Mouse (Mus musculus): Measurements from ENCODE around the gene 0610009B22Rik. TPM values are rescaled to one million over a fixed set of nuclear protein-coding genes. Genes with fewer than 3 reads are reported as not detected.
"Not testable (repeated sequence)": the region's sequence is repeated elsewhere in the genome, so short reads cannot be mapped to it uniquely, and the experiment has no call there.

The 0610009B22Rik gene
- polyA plus RNA-seq, 2 experiments, result 46.7 to 81.9 TPM

GRCm38 (mm10) chr11:51673291-51673690 is 15.4 kb downstream of the 0610009B22Rik start:
- Histone ChIP-seq H3K4me3 (replicated peaks; ENCODE audit: low read length) (no peak overlapping the region), H3K9me3 (ENCODE audit: control insufficient read depth, low read length) (no peaks in the 10 kb centered on the region), H3K27ac (replicated peaks; ENCODE audit: low read depth, low read length) (0 out of 2 replicates have a peak overlapping the region, but pooled peaks have one; percentile 6), H3K4me1 (ENCODE audit: control insufficient read depth, insufficient read depth, low read length) (no peaks in the 10 kb centered on the region), H3K9ac (ENCODE audit: low read depth, low read length, severe bottlenecking) (no peak overlapping the region), H3K36me3 (ENCODE audit: control insufficient read depth, insufficient read depth, low read length) (no peaks in the 10 kb centered on the region), H3K4me2 (replicated peaks; ENCODE audit: low read depth, low read length, severe bottlenecking) (no peak overlapping the region), H3K27me3 (ENCODE audit: control insufficient read depth, insufficient read depth, low read length) (no peaks in the 10 kb centered on the region)
- ATAC-seq (ENCODE audit: low FRiP score, low read depth), result peak; percentile 62
- 63% methylated on average over 9 of the region's 9 CpGs for WGBS
- DNase-seq (ENCODE audit: low spot score), result peak; percentile 42
- TF ChIP-seq POLR2A (IDR thresholded peaks at IDR 0.05; ENCODE audit: borderline replicate concordance, extremely low read depth, insufficient read depth, insufficient read length), result no peak

GRCm38 (mm10) chr11:51671376-51671775 is 17.3 kb downstream of the 0610009B22Rik start:
- H3K27ac ChIP-seq (replicated peaks; ENCODE audit: low read depth, low read length), result no peak overlapping the region
- WGBS, result 60% methylated on average over 2 of the region's 2 CpGs

GRCm38 (mm10) chr11:51670846-51671245 is 17.8 kb downstream of the 0610009B22Rik start:
- 90% methylated on average over 7 of the region's 7 CpGs for WGBS

More at GRCm38 (mm10) chr11:51671376-51671775, 17.3 kb downstream of the 0610009B22Rik start:
- no peak overlapping the region for H3K9ac ChIP-seq (ENCODE audit: low read depth, low read length, severe bottlenecking)
- no peaks in the 10 kb centered on the region for H3K9me3 ChIP-seq (ENCODE audit: control insufficient read depth, low read length)
- no peak for TF ChIP-seq POLR2A (IDR thresholded peaks at IDR 0.05; ENCODE audit: borderline replicate concordance, extremely low read depth, insufficient read depth, insufficient read length)
- ATAC-seq (ENCODE audit: low FRiP score, low read depth), result no peak
- no peaks in the 10 kb centered on the region for H3K4me1 ChIP-seq (ENCODE audit: control insufficient read depth, insufficient read depth, low read length)
- H3K27me3 ChIP-seq (ENCODE audit: control insufficient read depth, insufficient read depth, low read length), result no peaks in the 10 kb centered on the region
- no peak overlapping the region for H3K4me2 ChIP-seq (replicated peaks; ENCODE audit: low read depth, low read length, severe bottlenecking)
- H3K36me3 ChIP-seq (ENCODE audit: control insufficient read depth, insufficient read depth, low read length), result no peaks in the 10 kb centered on the region
- DNase-seq (ENCODE audit: low spot score), result no peak
- no peak overlapping the region for H3K4me3 ChIP-seq (replicated peaks; ENCODE audit: low read length)

GRCm38 (mm10) chr11:51664747-51665146 is 23.9 kb downstream of the 0610009B22Rik start:
- WGBS, result 96% methylated on average over 7 of the region's 7 CpGs
- H3K4me3 ChIP-seq (replicated peaks; ENCODE audit: low read length); H3K36me3 ChIP-seq (ENCODE audit: control insufficient read depth, insufficient read depth, low read length); DNase-seq (ENCODE audit: low spot score); H3K9ac ChIP-seq (ENCODE audit: low read depth, low read length, severe bottlenecking); ATAC-seq (ENCODE audit: low FRiP score, low read depth); H3K9me3 ChIP-seq (ENCODE audit: control insufficient read depth, low read length); H3K27ac ChIP-seq (replicated peaks; ENCODE audit: low read depth, low read length); H3K27me3 ChIP-seq (ENCODE audit: control insufficient read depth, insufficient read depth, low read length); H3K4me2 ChIP-seq (replicated peaks; ENCODE audit: low read depth, low read length, severe bottlenecking); H3K4me1 ChIP-seq (ENCODE audit: control insufficient read depth, insufficient read depth, low read length): not testable (repeated sequence)

More at GRCm38 (mm10) chr11:51670846-51671245, 17.8 kb downstream of the 0610009B22Rik start:
- Histone ChIP-seq H3K27me3 (ENCODE audit: control insufficient read depth, insufficient read depth, low read length) (no peaks in the 10 kb centered on the region), H3K4me2 (replicated peaks; ENCODE audit: low read depth, low read length, severe bottlenecking) (no peak overlapping the region), H3K9me3 (ENCODE audit: control insufficient read depth, low read length) (no peaks in the 10 kb centered on the region), H3K4me3 (replicated peaks; ENCODE audit: low read length) (no peak overlapping the region), H3K27ac (replicated peaks; ENCODE audit: low read depth, low read length) (no peak overlapping the region), H3K4me1 (ENCODE audit: control insufficient read depth, insufficient read depth, low read length) (no peaks in the 10 kb centered on the region), H3K9ac (ENCODE audit: low read depth, low read length, severe bottlenecking) (no peak overlapping the region), H3K36me3 (ENCODE audit: control insufficient read depth, insufficient read depth, low read length) (no peaks in the 10 kb centered on the region)
- no peak for ATAC-seq (ENCODE audit: low FRiP score, low read depth)
- no peak for TF ChIP-seq POLR2A (IDR thresholded peaks at IDR 0.05; ENCODE audit: borderline replicate concordance, extremely low read depth, insufficient read depth, insufficient read length)
- no peak for DNase-seq (ENCODE audit: low spot score)

- no peak for TF ChIP-seq POLR2A (IDR thresholded peaks at IDR 0.05; ENCODE audit: borderline replicate concordance, extremely low read depth, insufficient read depth, insufficient read length)
- 80% methylated on average over 7 of the region's 7 CpGs for WGBS
Observed at GRCm38 (mm10) chr11:51662632-51663031, 26.0 kb downstream of the 0610009B22Rik start.

More at GRCm38 (mm10) chr11:51662632-51663031, 26.0 kb downstream of the 0610009B22Rik start:
- Histone ChIP-seq H3K4me2 (replicated peaks; ENCODE audit: low read depth, low read length, severe bottlenecking) (no peak overlapping the region), H3K27ac (replicated peaks; ENCODE audit: low read depth, low read length) (no peak overlapping the region), H3K4me1 (ENCODE audit: control insufficient read depth, insufficient read depth, low read length) (peaks cover 12% of the 10 kb centered on the region), H3K27me3 (ENCODE audit: control insufficient read depth, insufficient read depth, low read length) (no peaks in the 10 kb centered on the region), H3K36me3 (ENCODE audit: control insufficient read depth, insufficient read depth, low read length) (no peaks in the 10 kb centered on the region), H3K9me3 (ENCODE audit: control insufficient read depth, low read length) (no peaks in the 10 kb centered on the region), H3K4me3 (replicated peaks; ENCODE audit: low read length) (no peak overlapping the region), H3K9ac (ENCODE audit: low read depth, low read length, severe bottlenecking) (no peak overlapping the region)
- DNase-seq (ENCODE audit: low spot score) (no peak), ATAC-seq (ENCODE audit: low FRiP score, low read depth) (no peak)

Measured in limb, embryonic 14.5 days (tissue).